Mouse (Mus musculus): ENCODE data around the gene Il1rapl1. TPM values are rescaled to one million over a fixed set of nuclear protein-coding genes. Genes with fewer than 3 reads are reported as not detected.
A peak's percentile ranks its signal among the peaks of the same experiment; 100 is the strongest.

Gene Il1rapl1
- 1.7 and 2.1 TPM in 2 replicates for polyA plus RNA-seq (2014; fragmentation: Nextera tagmentation; extraction: Ambion mirVana)

- ATAC-seq (replicated peaks; ENCODE audit: low FRiP score, low TSS enrichment, low read depth) = no peak
Measured at GRCm38 (mm10) chrX:88115609-88116073, at the start of gene Il1rapl1. Gene Il1rapl1, minus strand, starts transcription at chrX:88115645.

DNA sequence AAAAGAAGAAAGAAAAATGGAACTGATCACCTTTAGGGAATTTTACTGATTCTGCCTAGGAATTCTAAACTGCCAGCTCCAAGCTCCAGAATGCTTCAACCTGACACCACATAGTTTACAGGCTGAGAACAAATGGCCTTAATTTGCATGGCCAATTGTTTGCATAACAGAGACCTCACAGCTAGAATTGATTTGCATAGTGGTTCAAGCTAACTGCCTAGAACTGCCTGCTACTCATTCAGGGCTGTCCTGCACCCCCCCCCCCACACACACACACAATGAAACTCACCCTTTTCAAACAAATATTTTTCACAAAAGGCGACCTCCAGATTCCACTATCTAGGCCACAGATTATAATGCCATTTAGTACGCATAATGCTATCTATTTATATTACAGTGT, 42.6 kb upstream of the Il1rapl1 start:
- 32% methylated on average over 2 of the region's 2 CpGs for WGBS
- DNase-seq (ENCODE audit: low spot score) (no peak), ATAC-seq (replicated peaks; ENCODE audit: low FRiP score, low TSS enrichment, low read depth) (no peak)
- Histone ChIP-seq H3K36me3 (ENCODE audit: control insufficient read depth, insufficient read depth, low read length) (no peaks in the 10 kb centered on the region), H3K27ac (ENCODE audit: low read depth) (no peak overlapping the region), H3K4me3 (ENCODE audit: low read depth, low read length) (no peak overlapping the region), H3K4me2 (ENCODE audit: low read length) (no peak overlapping the region), H3K27me3 (replicated peaks; ENCODE audit: control insufficient read depth, insufficient read depth, low read length) (no peaks in the 10 kb centered on the region), H3K9me3 (ENCODE audit: control insufficient read depth, low read length) (no peaks in the 10 kb centered on the region), H3K9ac (ENCODE audit: low read length) (no peak overlapping the region), H3K4me1 (replicated peaks; ENCODE audit: control insufficient read depth, insufficient read depth, low read length) (no peaks in the 10 kb centered on the region)

More at GRCm38 (mm10) chrX:88115609-88116073, at the start of gene Il1rapl1:
- H3K4me1 ChIP-seq (replicated peaks; ENCODE audit: control insufficient read depth, insufficient read depth, low read length) = no peaks in the 10 kb centered on the region
- H3K4me2 ChIP-seq (ENCODE audit: low read length) = peak within 1 kb of the TSS; percentile 45
- peak; percentile 50 for DNase-seq (ENCODE audit: low spot score)
- H3K9me3 ChIP-seq (ENCODE audit: control insufficient read depth, low read length) = no peaks in the 10 kb centered on the region
- peak within 1 kb of the TSS; percentile 41 for H3K4me3 ChIP-seq (ENCODE audit: low read depth, low read length)
- H3K27me3 ChIP-seq (replicated peaks; ENCODE audit: control insufficient read depth, insufficient read depth, low read length) = no peaks in the 10 kb centered on the region
- peak within 1 kb of the TSS; percentile 25 for H3K9ac ChIP-seq (ENCODE audit: low read length)
- no peak within 1 kb of the TSS for H3K27ac ChIP-seq (ENCODE audit: low read depth)
- WGBS = 19% methylated on average over 12 of the region's 12 CpGs
- no peaks in the 10 kb centered on the region for H3K36me3 ChIP-seq (ENCODE audit: control insufficient read depth, insufficient read depth, low read length)

DNA sequence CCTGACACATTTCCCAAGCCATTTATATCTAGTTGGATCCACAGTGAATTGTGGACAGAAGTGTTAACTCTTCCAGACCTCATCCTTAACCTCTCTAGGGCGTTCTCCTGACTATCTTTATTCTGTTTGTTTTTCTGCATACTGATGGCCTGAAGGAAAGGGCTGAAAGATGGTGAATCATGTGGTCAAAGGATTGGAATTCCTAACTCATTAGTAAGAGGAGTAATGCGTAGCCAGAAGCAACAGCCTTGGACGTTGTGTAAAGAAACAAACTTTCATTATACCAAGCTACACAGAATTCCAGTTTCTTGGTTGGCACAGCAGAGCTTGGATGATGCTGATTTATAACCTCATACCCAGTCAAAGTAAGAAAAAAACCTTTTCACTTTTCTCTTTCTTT, 10.2 kb upstream of the Il1rapl1 start:
- DNase-seq (ENCODE audit: low spot score) (no peak), ATAC-seq (replicated peaks; ENCODE audit: low FRiP score, low TSS enrichment, low read depth) (no peak)
- no peaks in the 10 kb centered on the region for H3K36me3 ChIP-seq (ENCODE audit: control insufficient read depth, insufficient read depth, low read length)
- no peak overlapping the region for H3K9ac ChIP-seq (ENCODE audit: low read length)
- no peaks in the 10 kb centered on the region for H3K4me1 ChIP-seq (replicated peaks; ENCODE audit: control insufficient read depth, insufficient read depth, low read length)
- H3K27ac ChIP-seq (ENCODE audit: low read depth) = no peak overlapping the region
- H3K9me3 ChIP-seq (ENCODE audit: control insufficient read depth, low read length) = no peaks in the 10 kb centered on the region
- WGBS = 48% methylated on average over 3 of the region's 3 CpGs
- no peaks in the 10 kb centered on the region for H3K27me3 ChIP-seq (replicated peaks; ENCODE audit: control insufficient read depth, insufficient read depth, low read length)
- H3K4me2 ChIP-seq (ENCODE audit: low read length) = no peak overlapping the region
- no peak overlapping the region for H3K4me3 ChIP-seq (ENCODE audit: low read depth, low read length)

DNA sequence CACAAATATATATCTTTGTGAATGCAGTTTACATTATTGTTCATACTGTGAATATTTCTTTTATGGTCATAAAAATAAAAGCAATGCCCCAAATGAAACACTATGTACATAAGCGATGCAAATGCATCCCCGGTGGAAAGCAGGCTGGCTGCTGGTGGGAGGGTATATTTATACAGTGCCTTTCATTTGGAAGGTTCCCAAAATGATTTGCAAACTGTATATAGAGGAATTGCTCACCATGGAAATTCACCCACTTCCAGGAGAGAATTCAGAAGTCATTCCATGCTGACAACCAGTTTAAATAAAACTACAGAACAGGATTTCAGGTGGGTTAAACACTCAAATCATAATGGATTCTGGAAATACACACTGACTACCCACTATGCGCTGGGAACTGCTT, 4.6 kb upstream of the Il1rapl1 start:
- no peaks in the 10 kb centered on the region for H3K4me1 ChIP-seq (replicated peaks; ENCODE audit: control insufficient read depth, insufficient read depth, low read length)
- no peaks in the 10 kb centered on the region for H3K9me3 ChIP-seq (ENCODE audit: control insufficient read depth, low read length)
- DNase-seq (ENCODE audit: low spot score) (no peak), ATAC-seq (replicated peaks; ENCODE audit: low FRiP score, low TSS enrichment, low read depth) (no peak)
- no peaks in the 10 kb centered on the region for H3K36me3 ChIP-seq (ENCODE audit: control insufficient read depth, insufficient read depth, low read length)
- no peak overlapping the region for H3K4me2 ChIP-seq (ENCODE audit: low read length)
- no peak overlapping the region for H3K9ac ChIP-seq (ENCODE audit: low read length)
- H3K4me3 ChIP-seq (ENCODE audit: low read depth, low read length) = no peak overlapping the region
- H3K27me3 ChIP-seq (replicated peaks; ENCODE audit: control insufficient read depth, insufficient read depth, low read length) = no peaks in the 10 kb centered on the region
- no peak overlapping the region for H3K27ac ChIP-seq (ENCODE audit: low read depth)
- WGBS = 60% methylated on average over 3 of the region's 3 CpGs

- no peak overlapping the region for H3K4me2 ChIP-seq (ENCODE audit: low read length)
- no peaks in the 10 kb centered on the region for H3K27me3 ChIP-seq (replicated peaks; ENCODE audit: control insufficient read depth, insufficient read depth, low read length)
- ATAC-seq (replicated peaks; ENCODE audit: low FRiP score, low TSS enrichment, low read depth) = no peak
- 60% methylated on average over 3 of the region's 3 CpGs for WGBS
- no peaks in the 10 kb centered on the region for H3K36me3 ChIP-seq (ENCODE audit: control insufficient read depth, insufficient read depth, low read length)
- no peaks in the 10 kb centered on the region for H3K9me3 ChIP-seq (ENCODE audit: control insufficient read depth, low read length)
- H3K4me1 ChIP-seq (replicated peaks; ENCODE audit: control insufficient read depth, insufficient read depth, low read length) = no peaks in the 10 kb centered on the region
- H3K9ac ChIP-seq (ENCODE audit: low read length) = no peak overlapping the region
- no peak for DNase-seq (ENCODE audit: low spot score)
- no peak overlapping the region for H3K27ac ChIP-seq (ENCODE audit: low read depth)
- H3K4me3 ChIP-seq (ENCODE audit: low read depth, low read length) = no peak overlapping the region
Measured at GRCm38 (mm10) chrX:88117858-88118257, 2.4 kb upstream of the Il1rapl1 start.

DNA sequence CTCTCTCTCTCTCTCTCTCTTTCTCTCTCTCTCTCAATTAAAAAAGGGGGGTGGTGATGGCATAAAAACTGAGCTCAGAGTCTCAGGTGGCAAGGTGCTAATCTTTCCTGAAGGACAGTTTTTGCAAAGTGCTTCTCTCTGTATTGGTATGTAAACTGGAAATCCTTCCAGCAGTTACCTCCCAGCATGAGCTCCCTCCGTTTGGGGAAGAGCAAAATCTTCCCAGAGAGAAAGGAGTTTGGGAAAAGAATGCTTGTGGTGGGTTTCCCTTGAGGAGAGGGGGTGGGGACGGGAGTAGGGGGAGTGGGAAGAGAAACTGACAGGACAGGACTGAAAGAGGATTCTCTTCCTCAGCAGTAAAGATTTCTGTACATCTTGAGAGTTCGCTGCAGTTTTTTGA, 881 bp upstream of the Il1rapl1 start:
- ATAC-seq (replicated peaks; ENCODE audit: low FRiP score, low TSS enrichment, low read depth) = no peak
- Histone ChIP-seq H3K9me3 (ENCODE audit: control insufficient read depth, low read length) (no peaks in the 10 kb centered on the region), H3K4me3 (ENCODE audit: low read depth, low read length) (peak overlapping the region; percentile 41)

DNA sequence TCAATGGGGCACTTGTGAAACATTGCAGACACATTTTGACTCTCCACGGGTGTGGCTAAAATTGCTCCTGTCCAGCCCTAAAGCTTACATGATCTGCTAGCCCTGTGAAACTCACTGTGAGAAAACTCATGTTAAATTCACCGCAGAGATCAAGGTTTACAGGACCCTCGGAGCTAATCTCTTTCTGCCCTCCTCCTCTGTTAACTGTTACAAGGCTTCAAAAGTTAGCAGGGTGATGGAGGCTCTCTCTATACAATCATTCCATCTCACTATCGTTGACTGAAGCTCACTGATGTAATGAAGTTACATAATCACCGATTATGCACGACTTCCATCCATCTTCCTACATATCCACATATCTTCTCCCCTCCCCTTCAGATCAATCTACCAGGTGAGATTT, 1.9 kb downstream of the Il1rapl1 start:
- no peaks in the 10 kb centered on the region for H3K27me3 ChIP-seq (replicated peaks; ENCODE audit: control insufficient read depth, insufficient read depth, low read length)
- peak overlapping the region; percentile 41 for H3K4me3 ChIP-seq (ENCODE audit: low read depth, low read length)
- H3K9ac ChIP-seq (ENCODE audit: low read length) = no peak overlapping the region
- peak overlapping the region; percentile 45 for H3K4me2 ChIP-seq (ENCODE audit: low read length)
- ATAC-seq (replicated peaks; ENCODE audit: low FRiP score, low TSS enrichment, low read depth) (no peak), DNase-seq (ENCODE audit: low spot score) (no peak)
- no peaks in the 10 kb centered on the region for H3K9me3 ChIP-seq (ENCODE audit: control insufficient read depth, low read length)
- no peaks in the 10 kb centered on the region for H3K4me1 ChIP-seq (replicated peaks; ENCODE audit: control insufficient read depth, insufficient read depth, low read length)
- 36% methylated on average over 6 of the region's 6 CpGs for WGBS
- H3K36me3 ChIP-seq (ENCODE audit: control insufficient read depth, insufficient read depth, low read length) = no peaks in the 10 kb centered on the region
- no peak overlapping the region for H3K27ac ChIP-seq (ENCODE audit: low read depth)

More for the DNA sequence above, 881 bp upstream of the Il1rapl1 start:
- no peaks in the 10 kb centered on the region for H3K27me3 ChIP-seq (replicated peaks; ENCODE audit: control insufficient read depth, insufficient read depth, low read length)
- WGBS = 9% methylated on average over 3 of the region's 3 CpGs
- DNase-seq (ENCODE audit: low spot score) = no peak
- H3K9ac ChIP-seq (ENCODE audit: low read length) = no peak overlapping the region; the same call in 1 of the 2 replicates
- H3K4me1 ChIP-seq (replicated peaks; ENCODE audit: control insufficient read depth, insufficient read depth, low read length) = no peaks in the 10 kb centered on the region
- peak overlapping the region; percentile 45 for H3K4me2 ChIP-seq (ENCODE audit: low read length)
- H3K36me3 ChIP-seq (ENCODE audit: control insufficient read depth, insufficient read depth, low read length) = no peaks in the 10 kb centered on the region
- H3K27ac ChIP-seq (ENCODE audit: low read depth) = no peak overlapping the region

DNA sequence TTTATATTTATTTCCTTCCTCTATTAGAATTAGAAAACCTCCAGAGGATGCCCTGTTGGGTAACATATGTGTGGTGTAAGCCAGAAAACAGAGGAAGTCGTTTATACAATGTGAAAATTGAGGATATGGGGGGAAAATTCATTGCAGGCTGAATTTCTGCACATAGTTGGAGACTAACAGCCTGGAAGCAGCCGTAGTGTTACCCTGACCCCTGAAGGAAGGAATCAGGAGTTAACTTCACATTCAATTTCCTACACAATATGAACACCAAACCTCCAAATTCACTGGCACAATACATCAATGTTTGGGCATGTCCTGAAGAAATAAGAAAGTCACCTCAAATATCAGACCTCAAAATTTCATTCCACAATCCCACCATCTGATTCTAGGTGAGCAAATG, 3.2 kb downstream of the Il1rapl1 start:
- 29% methylated on average over 2 of the region's 2 CpGs for WGBS
- no peak for DNase-seq (ENCODE audit: low spot score)
- H3K4me1 ChIP-seq (replicated peaks; ENCODE audit: control insufficient read depth, insufficient read depth, low read length) = no peaks in the 10 kb centered on the region

GRCm38 (mm10) chrX:88109733-88110132, 5.7 kb downstream of the Il1rapl1 start:
- DNase-seq (ENCODE audit: low spot score) = no peak
- H3K27me3 ChIP-seq (replicated peaks; ENCODE audit: control insufficient read depth, insufficient read depth, low read length) = no peaks in the 10 kb centered on the region
- H3K4me3 ChIP-seq (ENCODE audit: low read depth, low read length) = no peak overlapping the region
- ATAC-seq (replicated peaks; ENCODE audit: low FRiP score, low TSS enrichment, low read depth) = no peak
- H3K36me3 ChIP-seq (ENCODE audit: control insufficient read depth, insufficient read depth, low read length) = no peaks in the 10 kb centered on the region
- 75% methylated on average over 2 of the region's 2 CpGs for WGBS
- no peaks in the 10 kb centered on the region for H3K4me1 ChIP-seq (replicated peaks; ENCODE audit: control insufficient read depth, insufficient read depth, low read length)
- no peak overlapping the region for H3K9ac ChIP-seq (ENCODE audit: low read length)
- H3K4me2 ChIP-seq (ENCODE audit: low read length) = no peak overlapping the region
- no peaks in the 10 kb centered on the region for H3K9me3 ChIP-seq (ENCODE audit: control insufficient read depth, low read length)
- no peak overlapping the region for H3K27ac ChIP-seq (ENCODE audit: low read depth)

More for the DNA sequence above, 3.2 kb downstream of the Il1rapl1 start:
- no peak overlapping the region for H3K4me2 ChIP-seq (ENCODE audit: low read length)
- no peak for ATAC-seq (replicated peaks; ENCODE audit: low FRiP score, low TSS enrichment, low read depth)
- no peaks in the 10 kb centered on the region for H3K9me3 ChIP-seq (ENCODE audit: control insufficient read depth, low read length)
- no peak overlapping the region for H3K4me3 ChIP-seq (ENCODE audit: low read depth, low read length)
- no peak overlapping the region for H3K27ac ChIP-seq (ENCODE audit: low read depth)
- no peak overlapping the region for H3K9ac ChIP-seq (ENCODE audit: low read length)
- no peaks in the 10 kb centered on the region for H3K36me3 ChIP-seq (ENCODE audit: control insufficient read depth, insufficient read depth, low read length)
- no peaks in the 10 kb centered on the region for H3K27me3 ChIP-seq (replicated peaks; ENCODE audit: control insufficient read depth, insufficient read depth, low read length)

Measured in intestine, embryonic 14.5 days (tissue).